Mouse (Mus musculus): ENCODE results near the gene Kcnd3. TPM values are rescaled to one million over a fixed set of nuclear protein-coding genes. Genes with fewer than 3 reads are reported as not detected.

Gene Kcnd3
- polyA plus RNA-seq, 1 experiment from 2014 or later, result 0.20 TPM

DNA sequence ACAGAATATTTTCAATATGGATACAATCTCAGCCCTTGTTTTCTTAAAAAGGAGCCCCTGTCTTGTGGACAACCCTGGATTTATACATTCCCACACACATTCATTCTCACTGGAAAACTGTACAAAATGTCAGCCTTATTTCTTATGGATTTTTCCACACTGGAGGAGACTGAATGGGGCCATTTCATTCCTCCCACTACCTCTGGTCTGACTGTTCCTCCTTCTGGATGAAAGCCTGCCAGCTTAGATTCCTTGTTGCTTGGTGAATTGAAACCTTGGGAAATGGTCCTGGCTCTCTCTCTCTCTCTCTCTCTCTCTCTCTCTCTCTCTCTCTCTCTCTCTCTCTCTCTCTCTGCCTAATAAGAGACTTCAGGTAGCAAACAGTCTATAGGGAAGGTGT lies 260.7 kb downstream of the Kcnd3 start:
- Histone ChIP-seq H3K4me3 (no peak overlapping the region), H3K36me3 (0 out of 2 replicates have a peak, but pooled peaks cover 4% of the 10 kb centered on the region), H3K4me1 (peaks cover 38% of the 10 kb centered on the region), H3K4me2 (no peak overlapping the region), H3K9me3 (no peaks in the 10 kb centered on the region), H3K27ac (no peak overlapping the region), H3K27me3 (no peaks in the 10 kb centered on the region), H3K9ac (no peak overlapping the region)
- no peak for ATAC-seq (ENCODE audit: borderline replicate concordance, extremely low read depth, low FRiP score, low TSS enrichment)

DNA sequence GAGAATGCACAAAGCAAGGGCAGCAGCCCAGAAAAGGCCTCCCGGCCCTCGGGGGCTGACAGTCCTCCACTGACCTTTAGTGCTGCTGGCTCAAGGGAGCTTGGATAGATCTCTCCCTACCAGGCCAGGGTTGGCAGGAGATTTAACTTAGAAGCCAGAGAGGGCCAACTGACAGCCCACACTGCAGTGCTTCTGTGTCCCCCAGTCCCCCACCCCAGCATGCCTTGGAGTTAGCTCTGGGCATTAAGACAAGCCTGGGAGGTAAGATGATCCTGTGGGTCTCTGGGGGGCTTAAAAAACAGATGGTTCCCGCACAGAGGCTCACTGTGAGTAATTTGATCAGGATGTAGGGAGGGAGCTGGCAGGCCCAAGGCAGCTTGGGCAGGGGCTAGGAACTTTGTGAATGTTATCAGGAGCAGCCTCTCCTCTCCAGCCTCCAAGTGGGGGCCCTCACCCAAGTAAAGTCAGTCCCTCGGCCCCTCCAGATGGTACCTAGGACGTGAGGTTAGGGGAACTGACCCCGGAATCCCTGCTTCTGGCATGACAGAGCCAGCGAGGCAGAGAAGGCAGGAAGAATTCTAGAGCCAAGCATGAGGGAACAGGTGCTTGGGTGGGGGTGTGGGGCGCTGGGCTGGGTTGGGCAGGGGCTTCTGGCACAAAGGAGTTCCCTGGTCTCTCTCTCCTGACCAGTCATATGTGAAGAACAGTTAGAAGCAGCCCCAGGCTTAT lies 262.1 kb downstream of the Kcnd3 start:
- no peak overlapping the region for H3K4me2 ChIP-seq
- H3K9ac ChIP-seq, result no peak overlapping the region
- H3K4me1 ChIP-seq, result peaks cover 30% of the 10 kb centered on the region
- no peak overlapping the region for H3K27ac ChIP-seq
- H3K4me3 ChIP-seq, result no peak overlapping the region
- H3K36me3 ChIP-seq, result 0 out of 2 replicates have a peak, but pooled peaks cover 4% of the 10 kb centered on the region
- 15% methylated on average over 8 of the region's 8 CpGs for WGBS
- no peaks in the 10 kb centered on the region for H3K9me3 ChIP-seq
- no peaks in the 10 kb centered on the region for H3K27me3 ChIP-seq
- no peak for ATAC-seq (ENCODE audit: borderline replicate concordance, extremely low read depth, low FRiP score, low TSS enrichment)

DNA sequence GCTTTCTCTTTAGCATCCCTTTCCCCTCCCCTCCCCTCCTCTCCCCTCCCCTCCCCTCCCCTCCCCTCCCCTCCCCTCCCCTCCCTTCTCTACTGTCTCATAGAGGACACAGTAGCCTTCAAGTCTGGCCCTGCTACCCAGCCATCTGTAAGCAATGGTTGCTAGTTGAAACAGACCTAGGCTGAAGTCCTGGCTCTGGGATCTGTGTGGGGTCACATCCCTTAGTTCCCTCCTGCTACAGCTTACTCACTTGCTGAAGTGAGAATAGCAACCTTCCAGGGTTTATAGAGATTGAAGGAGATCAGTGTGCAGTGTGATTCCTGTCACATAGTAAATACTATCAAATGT lies 262.7 kb downstream of the Kcnd3 start:
- Histone ChIP-seq H3K36me3 (0 out of 2 replicates have a peak, but pooled peaks cover 4% of the 10 kb centered on the region), H3K27ac (no peak overlapping the region), H3K4me2 (no peak overlapping the region), H3K9ac (no peak overlapping the region), H3K9me3 (no peaks in the 10 kb centered on the region), H3K4me1 (peaks cover 27% of the 10 kb centered on the region), H3K27me3 (no peaks in the 10 kb centered on the region), H3K4me3 (no peak overlapping the region)
- ATAC-seq (ENCODE audit: borderline replicate concordance, extremely low read depth, low FRiP score, low TSS enrichment), result no peak

DNA sequence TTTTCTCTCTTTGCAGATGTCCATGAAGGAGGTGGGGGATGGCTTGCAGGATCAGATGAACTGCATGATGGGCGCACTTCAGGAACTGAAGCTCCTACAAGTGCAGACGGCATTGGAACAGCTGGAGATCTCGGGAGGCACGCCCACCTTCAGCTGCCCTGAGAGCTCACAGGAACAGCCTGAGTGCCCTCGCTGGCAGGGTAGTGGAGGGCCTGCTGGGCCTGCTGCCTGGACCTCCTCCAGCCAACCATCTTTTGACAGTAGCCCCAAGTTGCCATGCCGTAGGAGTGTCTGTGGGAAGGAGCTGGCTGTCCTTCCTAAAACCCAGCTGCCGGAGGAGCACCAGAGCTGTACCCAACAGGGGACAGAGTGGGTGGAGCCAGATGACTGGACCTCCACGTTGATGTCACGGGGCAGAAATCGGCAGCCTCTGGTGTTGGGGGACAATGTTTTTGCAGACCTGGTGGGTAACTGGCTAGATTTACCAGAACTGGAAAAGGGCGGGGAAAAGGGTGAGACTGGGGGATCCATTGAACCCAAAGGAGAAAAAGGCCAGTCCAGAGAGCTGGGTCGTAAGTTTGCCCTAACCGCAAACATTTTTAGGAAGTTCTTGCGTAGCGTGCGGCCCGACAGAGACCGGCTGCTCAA lies 264.3 kb downstream of the Kcnd3 start:
- 0 out of 2 replicates have a peak, but pooled peaks cover 4% of the 10 kb centered on the region for H3K36me3 ChIP-seq
- H3K4me1 ChIP-seq, result peaks cover 16% of the 10 kb centered on the region; the same call in 1 of the 2 replicates
- no peak overlapping the region for H3K4me2 ChIP-seq
- no peaks in the 10 kb centered on the region for H3K27me3 ChIP-seq
- no peak for ATAC-seq (ENCODE audit: borderline replicate concordance, extremely low read depth, low FRiP score, low TSS enrichment)
- WGBS, result 63% methylated on average over 18 of the region's 18 CpGs
- no peak overlapping the region for H3K27ac ChIP-seq
- no peaks in the 10 kb centered on the region for H3K9me3 ChIP-seq
- H3K4me3 ChIP-seq, result no peak overlapping the region
- no peak overlapping the region for H3K9ac ChIP-seq

DNA sequence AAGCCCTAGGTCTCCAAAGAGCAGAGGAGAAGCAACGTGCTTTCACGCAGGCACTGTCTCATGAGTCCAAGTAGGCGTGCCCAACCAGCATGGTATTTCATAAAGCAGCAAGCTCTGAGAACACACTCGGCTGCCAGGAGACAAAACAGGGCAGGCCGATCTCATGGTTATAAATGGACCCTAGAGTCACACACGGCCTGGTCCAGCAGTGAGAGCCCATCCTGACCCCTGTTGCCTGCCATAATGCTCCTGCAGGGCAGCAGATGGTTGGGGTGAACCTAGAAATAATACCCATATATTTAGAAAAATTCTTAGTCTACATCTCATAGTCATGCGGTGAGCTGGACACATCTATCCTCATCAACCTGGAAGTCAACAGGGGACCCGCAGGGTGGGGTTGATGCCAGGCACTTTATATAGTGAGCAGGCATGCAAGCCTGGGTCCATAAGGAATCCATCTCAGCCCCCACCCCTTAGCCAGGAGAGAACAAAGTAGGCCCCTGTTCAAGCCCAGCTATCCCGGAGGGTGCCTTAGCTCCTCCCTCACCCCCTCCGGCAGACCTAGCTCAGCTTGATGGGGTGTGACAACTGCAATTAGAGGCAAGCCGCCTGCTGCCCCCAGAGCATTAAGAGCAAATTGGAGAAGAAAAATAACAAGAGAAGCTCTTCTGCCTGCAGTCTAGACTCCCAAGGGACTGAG lies 265.9 kb downstream of the Kcnd3 start:
- WGBS, result 68% methylated on average over 11 of the region's 11 CpGs
- Histone ChIP-seq H3K4me2 (no peak overlapping the region), H3K4me1 (peaks cover 16% of the 10 kb centered on the region; the same call in 1 of the 2 replicates), H3K9ac (no peak overlapping the region), H3K27me3 (no peaks in the 10 kb centered on the region), H3K27ac (no peak overlapping the region), H3K9me3 (no peaks in the 10 kb centered on the region), H3K36me3 (0 out of 2 replicates have a peak, but pooled peaks cover 4% of the 10 kb centered on the region), H3K4me3 (no peak overlapping the region)
- ATAC-seq (ENCODE audit: borderline replicate concordance, extremely low read depth, low FRiP score, low TSS enrichment), result no peak

DNA sequence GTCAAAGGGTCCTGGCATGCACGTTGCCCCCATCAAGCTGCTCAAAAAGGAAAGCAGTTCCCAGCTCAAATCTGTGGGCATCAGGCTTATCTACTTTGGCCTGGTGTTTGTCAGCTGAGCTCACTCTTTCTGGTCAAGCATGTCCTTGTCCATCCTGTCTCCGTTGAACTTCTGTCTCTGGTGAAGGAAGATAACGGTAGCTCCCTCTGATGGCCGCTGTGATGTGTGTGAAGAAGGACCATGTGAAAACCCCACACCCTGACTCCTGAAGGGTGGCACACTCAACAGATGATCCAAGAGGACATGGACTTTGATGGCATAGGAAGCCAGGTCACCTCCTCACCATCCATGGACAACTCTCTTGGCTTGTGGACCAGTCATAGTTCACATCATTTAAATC lies 266.6 kb downstream of the Kcnd3 start:
- Histone ChIP-seq H3K27ac (no peak overlapping the region), H3K4me3 (no peak overlapping the region), H3K27me3 (no peaks in the 10 kb centered on the region), H3K9ac (no peak overlapping the region), H3K36me3 (0 out of 2 replicates have a peak, but pooled peaks cover 4% of the 10 kb centered on the region), H3K9me3 (no peaks in the 10 kb centered on the region), H3K4me2 (no peak overlapping the region), H3K4me1 (peaks cover 16% of the 10 kb centered on the region; the same call in 1 of the 2 replicates)
- ATAC-seq (ENCODE audit: borderline replicate concordance, extremely low read depth, low FRiP score, low TSS enrichment), result no peak
- 37% methylated on average over 4 of the region's 4 CpGs for WGBS

DNA sequence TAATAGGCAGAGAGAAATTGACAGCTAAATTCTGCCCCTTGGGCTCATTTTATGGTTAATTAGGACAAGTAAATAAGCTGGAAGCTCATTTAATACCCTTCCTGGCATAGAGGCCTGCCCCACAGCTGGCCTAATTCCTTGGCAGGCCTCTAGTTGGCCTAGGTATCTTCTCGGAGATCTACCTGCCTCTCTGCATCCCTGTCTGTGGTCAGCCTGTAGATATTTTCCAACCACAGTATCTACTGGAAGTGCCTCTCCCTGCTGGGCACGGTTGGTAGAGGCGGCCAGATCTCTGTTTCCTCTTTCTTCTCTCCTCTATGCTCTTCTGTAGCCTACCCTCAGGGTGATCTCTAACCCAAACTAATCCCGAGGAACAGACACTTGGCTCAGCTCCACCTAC lies 267.8 kb downstream of the Kcnd3 start:
- H3K9me3 ChIP-seq, result no peaks in the 10 kb centered on the region
- H3K4me3 ChIP-seq, result no peak overlapping the region
- H3K9ac ChIP-seq, result no peak overlapping the region
- 73% methylated on average over 4 of the region's 4 CpGs for whole genome bisulfite sequencing
- no peak overlapping the region for H3K27ac ChIP-seq
- no peak overlapping the region for H3K4me2 ChIP-seq
- ATAC-seq (ENCODE audit: borderline replicate concordance, extremely low read depth, low FRiP score, low TSS enrichment), result no peak
- no peaks in the 10 kb centered on the region for H3K27me3 ChIP-seq
- 0 out of 2 replicates have a peak, but pooled peaks cover 9% of the 10 kb centered on the region for H3K4me1 ChIP-seq
- 0 out of 2 replicates have a peak, but pooled peaks cover 4% of the 10 kb centered on the region for H3K36me3 ChIP-seq

DNA sequence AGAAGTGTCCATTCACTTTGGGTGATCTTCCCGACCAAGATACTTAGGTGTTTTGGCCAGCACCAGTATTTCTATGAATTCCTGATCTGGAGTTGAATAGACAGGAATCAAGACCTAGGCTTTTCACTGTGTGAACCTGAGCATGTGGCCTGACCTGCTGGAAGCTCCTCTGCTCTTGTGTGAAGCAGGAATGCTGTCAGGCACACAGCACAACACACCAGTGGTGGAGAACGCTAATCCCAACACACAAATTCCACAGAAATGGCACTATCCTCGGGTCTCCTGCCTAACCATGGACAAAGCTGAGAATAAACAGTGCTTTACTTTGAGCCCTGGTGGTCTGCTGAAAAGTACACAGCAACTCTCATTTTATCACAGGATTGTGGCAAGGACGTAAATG lies 268.4 kb downstream of the Kcnd3 start:
- Histone ChIP-seq H3K4me3 (no peak overlapping the region), H3K9ac (no peak overlapping the region), H3K9me3 (no peaks in the 10 kb centered on the region), H3K4me1 (0 out of 2 replicates have a peak, but pooled peaks cover 9% of the 10 kb centered on the region), H3K36me3 (0 out of 2 replicates have a peak, but pooled peaks cover 4% of the 10 kb centered on the region), H3K27ac (no peak overlapping the region), H3K4me2 (no peak overlapping the region), H3K27me3 (no peaks in the 10 kb centered on the region)
- ATAC-seq (ENCODE audit: borderline replicate concordance, extremely low read depth, low FRiP score, low TSS enrichment), result no peak
- WGBS, result 60% methylated on average over 4 of the region's 4 CpGs

DNA sequence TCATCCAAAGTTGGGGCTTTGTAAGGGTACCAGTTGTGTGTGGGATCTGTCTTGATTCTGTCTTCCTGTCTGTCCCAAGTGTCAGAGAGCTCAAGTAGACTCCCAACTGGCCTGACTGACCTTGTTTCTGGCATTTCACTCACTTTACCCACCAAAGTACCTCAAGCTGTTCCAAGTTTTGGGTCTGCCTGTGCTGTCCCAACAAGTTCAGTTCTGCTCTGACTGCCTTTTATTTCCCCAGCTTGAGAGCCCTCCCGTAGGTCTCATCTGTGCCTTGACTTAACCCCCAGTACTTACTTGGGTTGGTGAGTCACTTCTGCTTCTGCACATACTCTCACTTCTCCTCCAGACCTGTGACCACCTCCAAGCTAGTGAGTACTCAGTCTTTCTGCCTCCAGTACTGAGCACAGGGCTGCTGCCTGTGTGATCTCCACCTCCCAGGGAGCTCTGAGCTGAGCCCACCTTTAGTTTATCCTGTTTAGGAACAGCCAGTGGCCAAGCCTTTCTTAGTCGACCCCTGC lies 269.6 kb downstream of the Kcnd3 start:
- H3K4me1 ChIP-seq, result no peaks in the 10 kb centered on the region
- H3K27me3 ChIP-seq, result no peaks in the 10 kb centered on the region
- H3K4me2 ChIP-seq, result no peak overlapping the region
- no peak overlapping the region for H3K27ac ChIP-seq
- no peak for ATAC-seq (ENCODE audit: borderline replicate concordance, extremely low read depth, low FRiP score, low TSS enrichment)
- H3K4me3 ChIP-seq, result no peak overlapping the region
- H3K9me3 ChIP-seq, result no peaks in the 10 kb centered on the region
- 60% methylated on average over 2 of the region's 2 CpGs for WGBS
- 0 out of 2 replicates have a peak, but pooled peaks cover 4% of the 10 kb centered on the region for H3K36me3 ChIP-seq
- H3K9ac ChIP-seq, result no peak overlapping the region

DNA sequence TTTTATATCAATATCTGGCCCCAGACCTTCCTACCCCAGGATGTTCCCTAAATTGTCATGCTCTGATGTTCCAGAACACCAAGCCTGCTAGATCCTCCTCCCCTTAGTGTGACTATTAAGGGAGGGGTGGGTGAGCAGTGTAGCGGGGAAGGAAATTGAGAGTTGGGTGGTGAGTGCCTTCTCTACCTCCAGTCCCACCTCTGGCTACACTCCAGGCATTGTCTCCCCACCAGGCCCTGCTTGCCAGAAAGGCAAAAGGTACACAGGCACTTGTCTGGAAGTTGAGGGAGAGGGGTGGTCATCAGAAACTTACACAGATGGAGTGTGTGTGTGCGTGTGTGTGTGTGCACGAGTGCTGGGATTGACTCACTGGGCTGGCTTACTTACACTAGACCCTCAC lies 270.4 kb downstream of the Kcnd3 start:
- no peak overlapping the region for H3K4me2 ChIP-seq
- H3K9ac ChIP-seq, result no peak overlapping the region
- no peaks in the 10 kb centered on the region for H3K4me1 ChIP-seq
- no peak overlapping the region for H3K4me3 ChIP-seq
- H3K27ac ChIP-seq, result no peak overlapping the region
- 81% methylated on average over 3 of the region's 3 CpGs for WGBS
- H3K27me3 ChIP-seq, result no peaks in the 10 kb centered on the region
- no peak for ATAC-seq (ENCODE audit: borderline replicate concordance, extremely low read depth, low FRiP score, low TSS enrichment)
- H3K9me3 ChIP-seq, result no peaks in the 10 kb centered on the region
- 0 out of 2 replicates have a peak, but pooled peaks cover 1% of the 10 kb centered on the region for H3K36me3 ChIP-seq

All from lung, embryonic 15.5 days (tissue).